Mouse (Mus musculus) lung, postnatal 36 days (tissue): ENCODE measurements around the gene Iqgap2.

Source experiments
- DNase-seq: peaks from one replicate; pipeline ENCODE4 v3.0.0; 2022; ENCODE audit warnings: mixed read lengths

Gene Iqgap2

GRCm38 (mm10) chr13:95882001-95882400 is 9.7 kb downstream of the Iqgap2 start:
- no peak for DNase-seq

- no peak for DNase-seq
Observed at GRCm38 (mm10) chr13:95881427-95881826, 10.3 kb downstream of the Iqgap2 start.

DNA sequence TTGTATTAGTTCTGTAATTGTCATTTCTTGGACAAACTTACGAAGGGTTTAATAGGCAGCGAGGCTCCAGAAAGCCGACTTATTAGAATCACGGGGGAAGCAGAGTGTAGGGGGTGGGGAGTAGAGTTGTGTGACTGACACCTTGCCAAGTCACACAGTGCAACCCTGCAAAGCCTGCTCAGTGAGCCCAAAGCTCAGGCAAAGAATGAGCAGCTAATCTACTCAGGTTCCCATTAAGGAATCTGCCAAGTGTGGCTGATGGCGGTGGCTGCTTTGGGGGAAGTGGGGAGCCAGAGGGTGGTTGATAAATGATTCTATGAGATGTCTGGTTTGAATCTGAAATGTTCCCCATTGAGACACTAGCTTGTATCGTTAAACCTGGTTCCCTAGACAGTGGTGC is 11.1 kb downstream of the Iqgap2 start:
- DNase-seq, result peak; percentile 26

GRCm38 (mm10) chr13:95871993-95872392 is 19.7 kb downstream of the Iqgap2 start:
- DNase-seq, result no peak

GRCm38 (mm10) chr13:95870626-95871025 is 21.1 kb downstream of the Iqgap2 start:
- no peak for DNase-seq

GRCm38 (mm10) chr13:95868896-95869540 is 22.7 kb downstream of the Iqgap2 start:
- DNase-seq, result peak; percentile 25

GRCm38 (mm10) chr13:95862201-95862600 is 29.5 kb downstream of the Iqgap2 start:
- DNase-seq, result no peak

GRCm38 (mm10) chr13:95859271-95859670 is 32.5 kb downstream of the Iqgap2 start:
- no peak for DNase-seq

DNA sequence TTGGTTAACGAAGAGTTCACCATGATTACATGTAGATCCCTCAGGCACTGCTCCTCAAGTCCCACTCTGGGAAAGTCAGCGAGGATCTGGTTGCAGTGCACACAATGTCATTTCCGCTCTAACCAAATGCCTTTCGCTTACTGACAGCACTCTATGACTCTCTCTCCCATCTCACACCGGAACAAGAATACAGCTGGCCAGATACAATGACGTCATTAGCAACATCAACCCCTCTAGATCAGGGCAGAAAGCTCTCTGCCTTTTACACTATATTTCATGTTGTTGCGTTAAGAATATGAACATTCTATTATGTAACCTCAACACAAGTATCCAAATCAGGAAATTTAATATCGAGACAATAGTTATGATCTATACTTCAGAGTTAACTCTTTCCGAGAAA is 32.9 kb downstream of the Iqgap2 start:
- DNase-seq, result no peak

DNA sequence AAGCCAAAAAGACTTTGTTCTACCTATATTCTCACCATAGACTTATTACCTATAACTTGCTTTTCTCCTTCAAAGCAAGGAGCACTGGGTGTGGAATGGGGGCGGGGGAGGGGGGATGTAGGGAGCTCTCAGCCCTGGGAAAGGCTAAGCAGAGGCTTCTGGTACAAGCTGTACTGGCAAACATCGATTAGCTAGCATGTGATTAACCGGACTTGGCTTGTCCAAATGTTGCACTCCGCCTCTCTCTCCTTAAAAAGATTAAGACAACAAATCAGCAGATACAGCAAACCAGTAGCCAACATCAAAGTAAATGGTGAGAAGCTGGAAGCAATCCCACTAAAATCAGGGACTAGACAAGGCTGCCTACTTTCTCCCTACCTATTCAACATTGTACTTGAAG is 36.2 kb downstream of the Iqgap2 start:
- no peak for DNase-seq

DNA sequence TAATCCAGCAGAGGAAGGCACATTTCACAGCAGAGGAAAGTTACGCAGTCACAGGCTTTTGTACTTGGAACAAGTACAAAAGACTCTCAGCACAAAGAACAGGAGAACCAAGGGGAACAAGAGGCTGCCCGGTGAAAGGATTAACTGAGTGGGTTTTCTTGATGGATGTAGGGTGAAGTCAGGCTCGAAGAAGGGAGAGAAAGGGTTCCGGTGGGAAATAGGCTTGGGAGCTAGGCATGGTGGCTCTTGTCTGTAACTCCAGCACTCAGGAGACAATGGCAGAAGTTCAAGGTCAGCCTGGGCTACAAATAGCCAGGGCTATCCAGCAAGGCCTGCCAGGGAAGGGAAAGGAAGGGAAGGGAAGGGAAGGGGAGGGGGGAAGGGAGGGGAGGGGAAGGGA is 40.1 kb downstream of the Iqgap2 start:
- no peak for DNase-seq

- no peak for DNase-seq
Observed at GRCm38 (mm10) chr13:95850451-95850850, 41.3 kb downstream of the Iqgap2 start.

- no peak for DNase-seq
Observed at GRCm38 (mm10) chr13:95849501-95850007, 42.2 kb downstream of the Iqgap2 start.

GRCm38 (mm10) chr13:95846364-95846763 is 45.4 kb downstream of the Iqgap2 start:
- DNase-seq, result no peak

GRCm38 (mm10) chr13:95844950-95845349 is 46.8 kb downstream of the Iqgap2 start:
- peak; percentile 4 for DNase-seq

DNA sequence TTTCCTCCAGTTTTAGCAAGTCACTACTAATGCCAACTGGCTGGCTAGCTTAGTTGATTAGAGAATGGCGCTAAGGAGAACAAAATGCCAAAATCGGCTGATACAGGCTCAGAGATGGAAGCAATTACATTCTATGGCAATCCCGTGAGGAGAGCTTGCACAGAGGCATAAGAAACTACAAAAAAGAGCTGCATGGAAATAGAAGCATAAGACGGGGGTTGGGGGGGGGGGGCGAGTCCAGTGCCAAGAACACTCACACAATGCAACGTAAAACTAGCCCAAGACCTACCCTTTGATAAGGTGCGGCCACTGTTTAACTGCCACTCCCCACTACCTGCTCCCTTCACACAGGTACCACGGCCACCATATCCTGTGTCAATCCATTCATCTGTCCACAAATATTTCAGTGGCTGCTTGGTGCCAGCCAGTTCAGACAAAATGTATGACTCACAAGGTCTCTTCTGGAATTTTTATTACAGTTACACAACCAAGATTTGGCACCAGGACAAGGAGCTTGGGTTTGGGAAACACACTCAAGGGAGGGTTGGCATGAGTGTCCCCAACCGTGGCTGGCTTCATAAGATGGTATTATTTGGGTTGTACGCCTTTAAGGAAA is 48.2 kb downstream of the Iqgap2 start:
- DNase-seq, result peak; percentile 82

DNA sequence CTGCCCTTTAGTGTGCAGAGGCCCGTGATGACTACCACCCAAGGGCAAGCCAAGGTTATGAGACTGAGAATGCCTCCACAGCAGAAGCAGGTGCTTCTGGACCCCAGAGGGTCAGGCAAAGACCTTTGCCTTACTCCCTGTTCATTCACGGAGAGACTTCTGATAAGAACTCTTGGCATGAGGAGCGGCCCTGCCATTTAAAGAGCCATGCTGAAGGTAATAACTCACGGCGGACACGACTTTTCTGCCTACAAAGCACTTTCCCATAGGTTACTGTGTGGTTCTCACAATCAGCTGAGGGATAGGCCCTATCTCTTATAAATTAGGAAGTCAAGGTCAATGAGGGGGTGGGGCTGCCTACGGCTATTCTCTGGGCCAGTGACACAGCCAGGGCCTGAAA is 48.9 kb downstream of the Iqgap2 start:
- DNase-seq, result no peak

- no peak for DNase-seq
Observed at GRCm38 (mm10) chr13:95841946-95842345, 49.8 kb downstream of the Iqgap2 start.

- DNase-seq, result no peak
Observed at GRCm38 (mm10) chr13:95836944-95837343, 54.8 kb downstream of the Iqgap2 start.

- no peak for DNase-seq
Observed at GRCm38 (mm10) chr13:95833473-95833872, 58.2 kb downstream of the Iqgap2 start.

DNA sequence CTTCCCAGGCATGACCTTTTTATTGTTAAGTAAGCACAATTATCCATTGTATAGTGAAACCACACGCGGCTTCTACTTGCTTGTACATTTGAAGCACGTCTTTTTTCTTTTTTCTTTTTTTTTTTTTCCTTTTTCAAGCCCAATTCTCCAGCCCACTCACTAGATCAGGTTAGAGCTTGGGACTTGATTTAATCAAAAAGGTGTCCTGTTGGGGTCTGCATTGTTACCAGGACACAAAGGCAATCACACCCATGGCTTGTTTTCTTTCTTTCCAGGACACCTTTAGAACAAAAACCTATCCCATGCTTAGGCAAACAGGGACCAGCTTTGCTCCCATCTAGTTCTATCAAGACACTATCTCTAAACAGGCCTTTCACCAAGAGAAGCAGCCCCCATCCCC is 59.0 kb downstream of the Iqgap2 start:
- no peak for DNase-seq

- DNase-seq, result peak; percentile 24
Observed at GRCm38 (mm10) chr13:95831760-95832159, 60.0 kb downstream of the Iqgap2 start.

- DNase-seq, result peak; percentile 23
Observed at GRCm38 (mm10) chr13:95829431-95830171, 62.1 kb downstream of the Iqgap2 start.

GRCm38 (mm10) chr13:95828616-95829015 is 63.1 kb downstream of the Iqgap2 start:
- DNase-seq, result no peak
